8 mouse cellular contexts compared by ENCODE assay signal in the genomic region with DNA sequence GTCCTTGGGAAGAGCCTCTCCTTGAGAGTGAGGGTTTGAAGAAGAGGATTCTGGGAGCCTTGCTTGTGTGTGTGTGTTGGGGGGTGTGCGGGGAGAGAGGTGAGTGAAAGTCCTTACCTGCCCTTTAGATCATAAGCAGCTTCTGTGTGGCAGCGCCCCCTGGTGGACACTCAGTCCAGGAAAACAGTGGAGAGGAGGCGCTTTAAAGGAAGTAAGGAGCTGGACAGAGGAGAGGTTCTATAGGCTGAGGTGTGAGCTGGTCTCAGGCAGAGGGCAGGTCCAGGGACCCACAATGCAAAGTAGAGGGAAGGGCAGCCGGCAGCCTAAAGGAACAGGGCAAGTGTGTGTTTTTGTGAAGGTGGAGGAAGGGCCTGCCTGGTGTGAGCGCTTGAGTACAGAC. TPM values are rescaled to one million over a fixed set of nuclear protein-coding genes. Genes with fewer than 3 reads are reported as not detected.
DNase-seq lines count a peak whose midpoint lies in the region; ATAC-seq and TF ChIP-seq lines count a peak whose summit lies in the region.

No protein-coding gene starts in this region.

- peak; percentile 89 for TF ChIP-seq CTCF in cerebellum, adult 2 months (IDR thresholded peaks at IDR 0.05; ENCODE audit: borderline replicate concordance, insufficient read depth, low read depth, low read length)

- 25% methylated on average over 5 of the region's 5 CpGs for WGBS in cerebellum, adult 2 months
- WGBS in hindbrain, embryonic 15.5 days, result 23% methylated on average over 5 of the region's 5 CpGs

- H3K9ac ChIP-seq in hindbrain, embryonic 15.5 days, result no peak overlapping the region

- peak; percentile 40 for ATAC-seq in frontal cortex, adult (ENCODE audit: low TSS enrichment)
- peak; percentile 37 for ATAC-seq in hindbrain, embryonic 15.5 days (ENCODE audit: low FRiP score, low read depth)
- peak; percentile 91 for ATAC-seq in megakaryocyte progenitor cell, adult 5-6 weeks (replicated peaks; ENCODE audit: poor library complexity)

- H3K4me2 ChIP-seq in hindbrain, embryonic 15.5 days, result no peak overlapping the region

- H3K4me3 ChIP-seq in cerebellum, adult 2 months (replicated peaks; ENCODE audit: insufficient read depth, low read depth, low read length), result no peak overlapping the region
- H3K4me3 ChIP-seq in hindbrain, embryonic 15.5 days, result no peak overlapping the region

- DNase-seq in Muller cell, postnatal 12 days (ENCODE audit: inconsistent ontology term), result peak; percentile 69
- DNase-seq in cerebellum, adult 2 months, result peak; percentile 82 to 90
- DNase-seq in left cerebral cortex, adult 18-20 months (ENCODE audit: low spot score in 2 of 2), result peak; percentile 83 to 90
- peak; percentile 82 to 88 for DNase-seq in right cerebral cortex, postnatal 10 days (ENCODE audit: low spot score in 2 of 2)
- DNase-seq in urinary bladder, adult 2 months (ENCODE audit: low spot score), result peak; percentile 63

- no peaks in the 10 kb centered on the region for H3K27me3 ChIP-seq in cerebellum, adult 2 months (ENCODE audit: control insufficient read depth, insufficient read depth, low read length)
- H3K27me3 ChIP-seq in hindbrain, embryonic 15.5 days, result no peaks in the 10 kb centered on the region

- H3K9me3 ChIP-seq in hindbrain, embryonic 15.5 days, result no peaks in the 10 kb centered on the region

- peaks cover 12% of the 10 kb centered on the region for H3K4me1 ChIP-seq in cerebellum, adult 2 months (ENCODE audit: control insufficient read depth, insufficient read depth, low read length)
- H3K4me1 ChIP-seq in hindbrain, embryonic 15.5 days (replicated peaks), result peaks cover 4% of the 10 kb centered on the region; the same call in 1 of the 2 replicates

- H3K27ac ChIP-seq in cerebellum, adult 2 months (ENCODE audit: insufficient read depth, low read length), result no peak overlapping the region
- no peak overlapping the region for H3K27ac ChIP-seq in hindbrain, embryonic 15.5 days (replicated peaks)

- H3K36me3 ChIP-seq in hindbrain, embryonic 15.5 days, result peaks cover 34% of the 10 kb centered on the region

- no peak for TF ChIP-seq POLR2A in cerebellum, adult 2 months (IDR thresholded peaks at IDR 0.05; ENCODE audit: borderline replicate concordance, insufficient read depth, low read length)

RNA-seq across cellular contexts. Expression of a gene that starts 8.7 kb away (rescaled TPM):
- polyA plus RNA-seq in cerebellum, adult 2 months (2012; rRNA removed), result 27.0 and 28.1 TPM in 2 replicates
- polyA plus RNA-seq in hindbrain, embryonic 15.5 days (2015; fragmentation: Nextera tagmentation; extraction: Ambion mirVana), result 51.5 and 58.7 TPM in 2 replicates
- 10 to 100 TPM; 40.2 to 41.9 TPM for total RNA-seq in left cerebral cortex, adult 18-20 months (2021)
- total RNA-seq in megakaryocyte progenitor cell, adult 5-6 weeks (2015), result 1.1 and 2.1 TPM in 2 replicates
- total RNA-seq in megakaryocyte progenitor cell, adult 5-6 weeks (2017), result 2.5 and 2.6 TPM in 2 replicates
- 5.2 and 6.0 TPM in 2 replicates for polyA plus RNA-seq in urinary bladder, adult 2 months (2012; rRNA removed)

RNA-seq across cellular contexts. Expression of a gene that starts 8.8 kb away (rescaled TPM):
- 248 and 254 TPM in 2 replicates for polyA plus RNA-seq in cerebellum, adult 2 months (2012; rRNA removed)
- 541 and 546 TPM in 2 replicates for polyA plus RNA-seq in hindbrain, embryonic 15.5 days (2015; fragmentation: Nextera tagmentation; extraction: Ambion mirVana)
- total RNA-seq in left cerebral cortex, adult 18-20 months (2021), result 100 to 1,000 TPM; 169 to 172 TPM
- 355 and 392 TPM in 2 replicates for total RNA-seq in megakaryocyte progenitor cell, adult 5-6 weeks (2015)
- 426 and 445 TPM in 2 replicates for total RNA-seq in megakaryocyte progenitor cell, adult 5-6 weeks (2017)
- 198 and 224 TPM in 2 replicates for polyA plus RNA-seq in urinary bladder, adult 2 months (2012; rRNA removed)

RNA-seq across cellular contexts. Expression of a gene that starts 19.4 kb away (rescaled TPM):
- polyA plus RNA-seq in cerebellum, adult 2 months (2012; rRNA removed), result 28.5 and 28.7 TPM in 2 replicates
- polyA plus RNA-seq in hindbrain, embryonic 15.5 days (2015; fragmentation: Nextera tagmentation; extraction: Ambion mirVana), result 30.3 and 34.8 TPM in 2 replicates
- total RNA-seq in left cerebral cortex, adult 18-20 months (2021), result 10 to 100 TPM; 13.7 to 17.5 TPM
- 6.4 and 9.3 TPM in 2 replicates for total RNA-seq in megakaryocyte progenitor cell, adult 5-6 weeks (2015)
- total RNA-seq in megakaryocyte progenitor cell, adult 5-6 weeks (2017), result 12.2 and 14.0 TPM in 2 replicates
- polyA plus RNA-seq in urinary bladder, adult 2 months (2012; rRNA removed), result 25.0 and 33.0 TPM in 2 replicates

RNA-seq across cellular contexts. Expression of a gene that starts 26.2 kb away (rescaled TPM):
- 77.3 and 79.3 TPM in 2 replicates for polyA plus RNA-seq in cerebellum, adult 2 months (2012; rRNA removed)
- polyA plus RNA-seq in hindbrain, embryonic 15.5 days (2015; fragmentation: Nextera tagmentation; extraction: Ambion mirVana), result 18.8 and 20.5 TPM in 2 replicates
- 100 to 1,000 TPM; 104 to 106 TPM for total RNA-seq in left cerebral cortex, adult 18-20 months (2021)
- total RNA-seq in megakaryocyte progenitor cell, adult 5-6 weeks (2015), result 8.3 and 9.7 TPM in 2 replicates
- 23.5 and 23.9 TPM in 2 replicates for total RNA-seq in megakaryocyte progenitor cell, adult 5-6 weeks (2017)
- polyA plus RNA-seq in urinary bladder, adult 2 months (2012; rRNA removed), result 48.7 and 51.4 TPM in 2 replicates

RNA-seq across cellular contexts. Expression of a gene that starts 53.3 kb away (rescaled TPM):
- polyA plus RNA-seq in cerebellum, adult 2 months (2012; rRNA removed), result 21.1 and 25.4 TPM in 2 replicates
- 2.0 and 2.6 TPM in 2 replicates for polyA plus RNA-seq in hindbrain, embryonic 15.5 days (2015; fragmentation: Nextera tagmentation; extraction: Ambion mirVana)
- total RNA-seq in left cerebral cortex, adult 18-20 months (2021), result 100 to 1,000 TPM in 1 of 2 experiments, 10 to 100 TPM in 1; 87.6 to 114 TPM
- not detected in 2 replicates for total RNA-seq in megakaryocyte progenitor cell, adult 5-6 weeks (2015)
- not detected in 2 replicates for total RNA-seq in megakaryocyte progenitor cell, adult 5-6 weeks (2017)
- polyA plus RNA-seq in urinary bladder, adult 2 months (2012; rRNA removed), result 2.9 and 3.2 TPM in 2 replicates

Comparison
In these comparisons a context has a peak if more than half of its experiments do, and no peak if none do; other contexts are left out.
1. ATAC-seq: peak in every context shown above with its lines; median percentile 91 in megakaryocyte progenitor cell, adult 5-6 weeks; 40 in frontal cortex, adult; 37 in hindbrain, embryonic 15.5 days.